In the genomic region with DNA sequence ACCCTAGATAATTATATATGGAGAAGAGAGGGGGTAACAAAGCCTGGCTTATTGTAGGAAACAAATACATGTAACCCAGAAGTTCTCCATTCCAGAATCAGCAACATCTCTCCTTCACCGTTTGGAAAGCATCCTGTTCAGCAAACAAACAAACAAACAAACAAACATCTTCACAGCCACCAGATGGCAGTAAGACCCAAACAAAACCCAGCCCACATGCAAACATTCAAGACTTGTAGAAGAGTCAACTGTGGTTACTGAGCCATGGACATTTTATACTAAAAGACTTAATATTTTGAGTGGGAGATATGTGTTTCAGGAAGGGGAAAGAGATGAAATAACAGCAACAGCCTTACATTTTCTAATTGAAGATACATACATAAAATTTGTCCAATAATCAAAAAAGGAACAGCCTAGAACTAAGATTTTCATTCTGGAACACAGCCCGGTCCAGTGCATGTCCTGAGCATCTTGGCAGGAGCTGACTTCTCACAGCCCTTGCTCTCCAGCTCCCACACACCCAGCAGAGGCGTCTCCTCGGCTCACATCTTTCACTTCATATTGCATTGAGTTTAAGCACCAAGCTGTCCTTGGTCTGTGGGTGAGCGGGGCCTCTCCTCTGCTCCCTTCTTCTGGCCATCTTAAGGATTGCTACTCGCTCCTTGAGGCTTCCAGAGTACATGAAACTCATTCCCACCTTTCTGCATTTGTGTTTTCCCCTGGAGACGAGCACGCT, we compare ENCODE assay signal across 13 mouse cellular contexts.
DNase-seq lines count a peak whose midpoint lies in the region; ATAC-seq and TF ChIP-seq lines count a peak whose summit lies in the region.
"Had no signal": no experiment of that assay in that cellular context is flagged by ENCODE, and none has a peak within 500 bp of the region (broad histone marks: within the 10 kb centered on the region; RNA-seq: fewer than 3 reads in every experiment).

No protein-coding gene starts in this region.

- POLR2A ChIA-PET in Patski (lab: Charles Lee), result no interaction called here

- H3K4me3 ChIP-seq in cortical plate, adult 2 months (ENCODE audit: insufficient read depth, low read length), result no peak overlapping the region
- H3K4me3 ChIP-seq: neural tube, embryonic 12.5 days; stomach, embryonic 15.5 days had no signal

- TF ChIP-seq CTCF in Patski (IDR thresholded peaks at IDR 0.05), result peak; percentile 14
- TF ChIP-seq CTCF in cortical plate, adult 2 months (IDR thresholded peaks at IDR 0.05; ENCODE audit: extremely low read depth, insufficient read depth, low read length), result peak; percentile 38; the same call in 1 of the 2 replicates

- CTCF ChIA-PET in Patski (lab: Charles Lee), result no interaction called here

- no peaks in the 10 kb centered on the region for H3K4me1 ChIP-seq in cortical plate, adult 2 months (ENCODE audit: control insufficient read depth, insufficient read depth, low read length)
- H3K4me1 ChIP-seq: stomach, embryonic 15.5 days had no signal

- H3K27me3 ChIP-seq in Patski, result peaks cover 32% of the 10 kb centered on the region
- H3K27me3 ChIP-seq: neural tube, embryonic 12.5 days; stomach, embryonic 15.5 days had no signal

- no peak overlapping the region for H3K27ac ChIP-seq in cortical plate, adult 2 months (ENCODE audit: insufficient read depth, low read length)
- H3K27ac ChIP-seq: neural tube, embryonic 12.5 days; stomach, embryonic 15.5 days had no signal

- no peak for DNase-seq in frontal cortex, postnatal 36 days (ENCODE audit: low spot score in 2 of 2)
- DNase-seq in layer of hippocampus, postnatal 10 days (ENCODE audit: low spot score in 2 of 2), result peak; percentile 35 to 49
- DNase-seq in layer of hippocampus, adult 11-12 months (ENCODE audit: low spot score), result no peak
- no peak for DNase-seq in Patski (ENCODE audit: low read depth, low spot score)
- DNase-seq in urinary bladder, postnatal 10 days (ENCODE audit: low spot score), result no peak
- no peak for DNase-seq in gastrocnemius, postnatal 10 days
- DNase-seq: adrenal gland, adult 2 months; embryo, embryonic 11 days; lung, postnatal 14 days had no signal

- in situ Hi-C loops in Patski (cut with MboI; ENCODE audit: low pct_unique_long_range_greater_than_20kb), result no loop called here

- peak; percentile 85 for ATAC-seq in frontal cortex, adult (ENCODE audit: low TSS enrichment)
- ATAC-seq in Patski, result no peak

- TF ChIP-seq POLR2A in cortical plate, adult 2 months (IDR thresholded peaks at IDR 0.05; ENCODE audit: extremely low read depth, insufficient read depth, low read length), result no peak

Comparison
In these comparisons a context has a peak if more than half of its experiments do, and no peak if none do; other contexts are left out.
1. DNase-seq: peak in layer of hippocampus, postnatal 10 days (2 of 2); none in frontal cortex, postnatal 36 days (0 of 2), layer of hippocampus, adult 11-12 months (single experiment), Patski (single experiment), urinary bladder, postnatal 10 days (single experiment) and gastrocnemius, postnatal 10 days (single experiment).